Mouse (Mus musculus) lung, adult 2 months (tissue): ENCODE data around the gene Tcp1.

Experiments used
- CTCF ChIP-seq: fragments of 200-500 bp; IDR thresholded peaks from 2 replicates; pipeline ENCODE4 v1.5.1; 2011; ENCODE audit warnings: mild to moderate bottlenecking, low read length, control low read depth; ENCODE audit not compliant: insufficient read depth
- POLR2A ChIP-seq: fragments of 200-500 bp; IDR thresholded peaks from 2 replicates; pipeline ENCODE4 v1.6.1; 2011; ENCODE audit warnings: low read depth, mild to moderate bottlenecking, control low read depth, low read length, borderline replicate concordance; ENCODE audit errors: extremely low read depth

DNA sequence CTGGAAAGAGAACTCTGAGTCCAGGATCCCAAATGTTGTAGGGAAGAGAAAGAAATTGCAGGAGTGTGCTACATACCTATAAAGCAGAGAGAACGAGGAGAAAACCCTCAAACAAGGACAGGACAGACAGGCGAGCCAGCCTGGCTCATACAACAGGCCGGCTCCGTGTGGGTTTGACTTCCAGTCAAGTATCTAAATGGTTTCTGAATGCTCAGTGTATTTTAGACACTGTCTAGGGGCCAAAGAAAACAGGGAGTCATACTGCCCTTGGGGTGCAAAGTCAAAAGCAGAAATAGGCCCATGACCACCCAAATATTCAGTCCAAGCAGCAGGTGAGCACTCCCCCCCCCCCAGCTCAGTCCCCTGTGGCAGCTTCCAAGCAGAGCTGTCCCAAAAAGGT, 9.7 kb upstream of the Tcp1 start:
- TF ChIP-seq POLR2A (no peak), CTCF (no peak)
